Mouse (Mus musculus) lung, embryonic 16.5 days (tissue): ENCODE results near the gene Sugct. TPM values are rescaled to one million over a fixed set of nuclear protein-coding genes. Genes with fewer than 3 reads are reported as not detected.

Experiments
- ATAC-seq: fragments of 200-750 bp; cut with Nextera tagmentation; 2 replicates; pipeline ENCODE4 v1.8.0; 2017; ENCODE audit warnings: low read depth, mild to moderate bottlenecking, moderate library complexity
- H3K27ac ChIP-seq: fragments of 300-500 bp; sonication (generic); 2 replicates; pipeline ENCODE4 v1.5.1; 2014; ENCODE audit warnings: mild to moderate bottlenecking, control low read depth, low read length
- H3K27me3 ChIP-seq: fragments of 300-500 bp; sonication (generic); 2 replicates; pipeline ENCODE4 v1.6.1; 2014; ENCODE audit warnings: low read depth, low read length, mixed read lengths; ENCODE audit not compliant: control insufficient read depth, insufficient read depth
- H3K36me3 ChIP-seq: fragments of 300-500 bp; sonication (generic); 2 replicates; pipeline ENCODE4 v1.6.1; 2014; ENCODE audit warnings: low read length; ENCODE audit not compliant: control insufficient read depth, insufficient read depth
- H3K4me1 ChIP-seq: fragments of 300-500 bp; sonication (generic); replicated peaks from 2 replicates; pipeline ENCODE4 v1.6.1; 2014; ENCODE audit warnings: low read length, mixed read lengths; ENCODE audit not compliant: control insufficient read depth, insufficient read depth
- H3K4me2 ChIP-seq: fragments of 300-500 bp; sonication (generic); 2 replicates; pipeline ENCODE4 v1.6.1; 2014; ENCODE audit warnings: low read depth, low read length, control low read depth
- H3K4me3 ChIP-seq: fragments of 300-500 bp; sonication (generic); 2 replicates; pipeline ENCODE4 v1.5.1; 2014; ENCODE audit warnings: mild to moderate bottlenecking, low read length, control low read depth
- H3K9ac ChIP-seq: fragments of 300-500 bp; sonication (generic); 2 replicates; pipeline ENCODE4 v1.6.1; 2014; ENCODE audit warnings: low read length, control low read depth
- H3K9me3 ChIP-seq: fragments of 300-500 bp; sonication (generic); 2 replicates; pipeline ENCODE4 v1.6.1; 2016; ENCODE audit warnings: low read length; ENCODE audit not compliant: control insufficient read depth
- WGBS: fragments of 180-500 bp; shearing (Covaris S2); extraction: QIAGEN DNeasy Blood & Tissue Kit; methylation state at CpG from one replicate; pipeline ENCODE4 v1.1.7; 2014; 5-methylcytosine and 5-hydroxymethylcytosine counted together
- polyA plus RNA-seq: library from polyadenylated mRNA; unstranded; fragments of >200 nt; fragmentation: Nextera tagmentation; extraction: Ambion mirVana; gene quantifications from 2 replicates; pipeline ENCODE4 v1.2.1, GENCODE M21; 2015

Gene Sugct
- polyA plus RNA-seq, 1 experiment from 2014 or later: 6.3 TPM

DNA sequence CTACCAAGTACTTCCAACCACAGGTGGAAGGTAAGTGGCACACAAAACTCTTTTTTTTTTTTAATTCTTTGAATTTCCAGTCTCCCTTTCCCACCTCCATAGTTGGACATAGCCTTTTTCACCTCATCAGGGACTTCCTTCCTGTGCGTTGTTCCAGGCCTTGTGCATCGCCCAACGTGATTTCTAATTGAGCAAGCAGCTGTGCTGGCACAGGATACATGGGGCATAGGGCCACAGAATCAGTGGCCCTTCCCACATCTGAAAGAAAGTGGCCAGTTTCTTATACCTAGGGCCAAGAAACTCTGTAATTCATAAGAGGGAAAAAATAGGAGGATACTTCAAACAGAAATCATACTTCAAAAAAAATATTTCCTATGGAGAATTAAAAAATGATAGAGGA is 449.4 kb downstream of the Sugct start:
- Histone ChIP-seq H3K4me1 (no peaks in the 10 kb centered on the region), H3K27me3 (no peaks in the 10 kb centered on the region), H3K36me3 (no peaks in the 10 kb centered on the region), H3K9ac (no peak overlapping the region), H3K4me2 (no peak overlapping the region), H3K9me3 (no peaks in the 10 kb centered on the region), H3K27ac (no peak overlapping the region), H3K4me3 (no peak overlapping the region)
- ATAC-seq: no peak
- 70% methylated on average over 3 of the region's 3 CpGs for WGBS

DNA sequence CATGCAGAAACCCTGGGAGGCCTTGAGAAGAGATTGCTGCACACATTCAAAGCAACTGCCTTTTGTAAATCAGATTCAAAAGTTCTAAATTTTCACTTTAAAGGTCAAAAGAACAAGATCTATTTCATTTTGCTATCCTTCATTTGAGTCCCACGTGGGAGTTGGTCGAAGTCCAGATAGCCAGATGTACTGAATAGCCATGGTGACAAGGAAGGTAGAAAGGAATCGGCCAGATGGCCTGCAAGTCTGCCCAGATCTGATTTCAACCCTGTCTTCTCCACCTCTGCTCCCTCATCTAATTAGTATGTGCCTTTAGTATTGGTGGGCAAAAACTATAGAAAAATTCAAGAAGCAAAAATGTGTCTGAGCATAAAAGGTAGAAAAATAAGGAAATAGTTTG is 478.8 kb downstream of the Sugct start:
- no peak overlapping the region for H3K4me2 ChIP-seq
- no peak overlapping the region for H3K4me3 ChIP-seq
- no peaks in the 10 kb centered on the region for H3K9me3 ChIP-seq
- no peaks in the 10 kb centered on the region for H3K27me3 ChIP-seq
- no peaks in the 10 kb centered on the region for H3K4me1 ChIP-seq
- no peaks in the 10 kb centered on the region for H3K36me3 ChIP-seq
- WGBS: 41% methylated on average over 3 of the region's 3 CpGs
- no peak for ATAC-seq
- no peak overlapping the region for H3K27ac ChIP-seq
- H3K9ac ChIP-seq: no peak overlapping the region

DNA sequence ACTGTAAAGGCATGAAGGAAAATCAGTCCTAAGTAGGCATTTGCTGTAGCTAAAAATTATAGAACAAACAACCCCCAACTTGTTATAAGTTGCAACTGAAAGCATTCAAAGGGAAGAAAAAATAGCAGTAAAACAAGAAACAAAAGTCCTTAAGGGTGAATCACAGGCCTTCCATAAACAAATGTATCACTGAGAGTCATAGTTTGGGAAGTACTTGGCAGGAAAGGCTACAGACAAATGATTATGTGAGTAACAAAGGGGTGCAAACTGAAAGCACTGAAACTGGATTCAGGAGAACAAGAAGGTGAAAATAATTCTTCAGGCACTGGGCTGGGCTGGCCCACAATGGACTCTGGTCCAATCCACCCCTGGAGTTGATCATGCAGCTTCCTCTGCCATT is 482.7 kb downstream of the Sugct start:
- H3K36me3 ChIP-seq: no peaks in the 10 kb centered on the region
- no peak overlapping the region for H3K4me3 ChIP-seq
- H3K27me3 ChIP-seq: no peaks in the 10 kb centered on the region
- no peaks in the 10 kb centered on the region for H3K4me1 ChIP-seq
- H3K27ac ChIP-seq: no peak overlapping the region
- ATAC-seq: no peak
- no peak overlapping the region for H3K4me2 ChIP-seq
- H3K9ac ChIP-seq: no peak overlapping the region
- H3K9me3 ChIP-seq: no peaks in the 10 kb centered on the region

DNA sequence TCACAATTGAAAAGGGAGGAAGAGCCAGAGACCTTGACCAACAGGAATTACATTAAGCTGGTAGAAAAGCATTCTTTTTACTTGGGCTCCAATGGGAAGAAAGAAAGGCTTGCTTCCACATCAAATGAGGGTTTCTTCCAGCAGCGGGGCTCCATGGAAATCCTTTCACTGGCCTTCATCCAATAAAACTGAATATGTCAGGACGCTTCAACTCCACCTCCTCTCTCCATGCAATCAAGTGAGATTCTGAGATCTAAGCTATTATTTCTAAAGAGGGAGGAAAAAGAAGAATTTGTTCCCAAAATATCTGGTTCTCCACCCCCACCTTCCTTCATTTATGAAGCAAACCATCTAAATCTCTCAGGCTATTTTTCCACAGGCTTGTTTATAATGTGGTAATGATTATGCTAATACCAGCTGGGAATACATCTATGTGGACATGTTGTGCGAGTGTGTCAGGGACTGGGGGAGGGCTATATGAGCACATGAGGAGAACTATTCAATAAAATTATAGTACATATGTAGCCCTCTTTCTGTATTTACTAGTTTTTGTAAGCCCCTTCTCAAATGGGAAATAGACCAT is 505.1 kb downstream of the Sugct start:
- ATAC-seq: peak; percentile 66
- Histone ChIP-seq H3K4me2 (no peak overlapping the region), H3K27me3 (no peaks in the 10 kb centered on the region), H3K9me3 (no peaks in the 10 kb centered on the region), H3K9ac (no peak overlapping the region), H3K4me1 (peaks cover 5% of the 10 kb centered on the region; the same call in 1 of the 2 replicates), H3K4me3 (no peak overlapping the region), H3K36me3 (no peaks in the 10 kb centered on the region), H3K27ac (no peak overlapping the region)
- 41% methylated on average over 3 of the region's 3 CpGs for WGBS

DNA sequence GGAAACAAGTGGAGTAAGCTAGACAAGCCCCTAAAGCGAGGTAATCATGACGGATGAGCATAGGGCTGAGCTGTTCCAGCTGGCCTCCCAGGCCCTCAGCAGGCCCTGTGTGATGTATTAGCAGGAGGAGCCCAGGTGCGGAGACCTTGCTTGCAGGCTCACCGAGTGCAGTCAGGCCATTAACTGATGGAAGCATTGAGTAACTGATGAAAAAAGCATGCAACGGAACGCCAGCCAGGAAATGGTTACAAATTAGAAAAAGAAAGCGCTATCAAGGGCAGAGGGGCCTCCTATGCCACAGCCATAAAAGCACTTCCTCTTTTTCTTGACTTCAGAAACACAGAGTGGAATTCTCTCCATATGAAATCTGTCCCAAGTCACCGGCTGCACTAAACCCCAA is 510.1 kb downstream of the Sugct start:
- H3K9me3 ChIP-seq: no peaks in the 10 kb centered on the region
- no peak overlapping the region for H3K9ac ChIP-seq
- no peak overlapping the region for H3K4me3 ChIP-seq
- WGBS: 24% methylated on average over 8 of the region's 8 CpGs
- H3K4me1 ChIP-seq: peaks cover 7% of the 10 kb centered on the region; the same call in 1 of the 2 replicates
- H3K27ac ChIP-seq: no peak overlapping the region
- no peaks in the 10 kb centered on the region for H3K27me3 ChIP-seq
- ATAC-seq: 0 out of 2 replicates have a peak, but pooled peaks have one; percentile 26
- peak overlapping the region; percentile 22; the same call in 1 of the 2 replicates for H3K4me2 ChIP-seq
- H3K36me3 ChIP-seq: no peaks in the 10 kb centered on the region

DNA sequence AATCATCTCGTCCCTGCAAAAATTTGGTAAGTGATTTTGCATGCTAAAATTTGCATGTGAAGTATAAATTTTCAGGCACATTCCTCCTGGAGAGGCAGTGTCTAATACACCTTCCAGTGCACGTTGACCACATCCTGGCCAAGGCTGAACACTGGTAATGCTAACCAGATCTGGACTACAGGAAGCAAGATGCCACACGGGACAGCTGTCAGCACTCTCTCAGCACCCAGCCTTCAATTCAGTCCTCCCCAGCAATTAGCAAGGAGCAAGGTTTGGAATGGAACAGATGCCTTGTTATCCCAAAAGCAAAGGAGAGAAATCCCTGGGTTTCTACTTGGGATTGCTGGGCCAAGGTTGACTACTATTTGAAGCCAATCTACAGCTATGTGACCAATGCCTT is 529.4 kb downstream of the Sugct start:
- Histone ChIP-seq H3K27ac (no peak overlapping the region), H3K27me3 (no peaks in the 10 kb centered on the region), H3K4me3 (no peak overlapping the region), H3K9ac (no peak overlapping the region), H3K4me2 (no peak overlapping the region), H3K36me3 (no peaks in the 10 kb centered on the region), H3K9me3 (no peaks in the 10 kb centered on the region), H3K4me1 (no peaks in the 10 kb centered on the region)
- 63% methylated on average over 3 of the region's 3 CpGs for WGBS
- ATAC-seq: no peak

DNA sequence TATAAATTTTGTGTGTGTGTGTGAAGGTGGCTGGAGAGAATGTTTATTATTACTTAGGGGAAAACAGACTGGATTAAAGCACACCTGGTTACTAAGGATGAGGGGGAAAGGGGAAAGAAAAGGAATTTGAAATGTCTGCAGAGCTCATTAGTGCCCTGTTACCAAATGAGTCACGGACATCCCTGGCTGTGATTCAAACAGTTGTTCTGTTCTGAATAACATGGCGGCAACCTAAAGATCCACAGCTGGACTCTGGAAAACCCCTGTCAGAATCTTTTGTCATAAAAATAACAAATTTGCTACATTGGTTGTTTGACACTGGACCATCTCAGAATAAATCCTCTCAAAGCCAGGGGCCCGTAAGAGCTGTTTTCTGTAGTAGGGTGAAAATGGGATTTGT is 530.6 kb downstream of the Sugct start:
- no peak overlapping the region for H3K9ac ChIP-seq
- H3K4me1 ChIP-seq: no peaks in the 10 kb centered on the region
- no peak overlapping the region for H3K4me3 ChIP-seq
- no peak overlapping the region for H3K27ac ChIP-seq
- no peaks in the 10 kb centered on the region for H3K36me3 ChIP-seq
- whole genome bisulfite sequencing: 64% methylated on average over 3 of the region's 3 CpGs
- H3K9me3 ChIP-seq: no peaks in the 10 kb centered on the region
- no peak for ATAC-seq
- no peak overlapping the region for H3K4me2 ChIP-seq
- no peaks in the 10 kb centered on the region for H3K27me3 ChIP-seq

DNA sequence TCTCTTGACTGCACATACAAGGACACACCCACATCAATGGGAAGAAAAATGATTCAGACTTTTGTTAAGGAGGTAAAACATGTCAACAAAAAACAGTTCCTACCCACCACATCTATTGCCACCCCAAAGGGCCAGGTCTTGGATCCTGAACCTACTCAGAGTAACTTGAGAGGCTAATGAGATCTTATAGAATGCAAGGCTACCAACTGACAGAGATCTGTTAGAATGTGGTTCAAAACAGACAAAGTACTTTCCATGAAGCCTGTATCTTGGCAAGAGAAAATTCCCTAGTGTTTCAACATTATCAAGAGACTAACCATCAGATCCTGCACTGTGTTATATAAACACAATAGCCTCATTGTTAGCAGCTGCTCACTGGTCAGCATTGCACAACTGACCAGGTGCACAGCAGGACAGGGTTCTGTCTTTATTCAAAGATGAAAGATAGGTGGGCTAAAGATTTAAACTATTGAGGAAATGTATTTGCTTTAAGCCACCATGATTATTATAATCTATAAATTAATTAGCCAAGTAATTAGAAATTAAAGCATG is 548.8 kb downstream of the Sugct start:
- no peak overlapping the region for H3K4me2 ChIP-seq
- no peak for ATAC-seq

DNA sequence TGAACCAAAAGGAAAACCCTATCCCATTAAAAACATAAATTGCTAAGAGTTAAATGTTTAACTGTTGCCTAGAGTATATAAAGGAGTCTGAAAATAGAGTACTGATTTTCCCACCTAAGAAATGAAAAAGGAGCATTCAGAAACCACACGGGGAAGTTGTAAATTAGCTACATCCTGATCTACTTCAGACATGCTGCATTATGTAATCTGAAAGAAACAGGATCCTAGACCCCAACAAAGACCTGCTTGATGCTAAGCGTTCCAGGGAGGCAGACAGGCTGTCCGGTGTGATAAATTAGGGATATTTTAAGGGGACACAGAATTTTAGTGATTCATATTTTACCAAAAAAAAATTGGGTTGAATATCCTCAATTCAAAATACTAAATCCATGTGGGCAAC is 579.3 kb downstream of the Sugct start:
- H3K27ac ChIP-seq: no peak overlapping the region
- H3K9ac ChIP-seq: no peak overlapping the region
- H3K9me3 ChIP-seq: no peaks in the 10 kb centered on the region
- H3K4me3 ChIP-seq: no peak overlapping the region
- 49% methylated on average over 3 of the region's 3 CpGs for WGBS
- no peaks in the 10 kb centered on the region for H3K4me1 ChIP-seq
- ATAC-seq: no peak
- no peak overlapping the region for H3K4me2 ChIP-seq
- H3K36me3 ChIP-seq: no peaks in the 10 kb centered on the region
- H3K27me3 ChIP-seq: no peaks in the 10 kb centered on the region

More for the DNA sequence above, 548.8 kb downstream of the Sugct start:
- Histone ChIP-seq H3K4me1 (no peaks in the 10 kb centered on the region), H3K27ac (0 out of 2 replicates have a peak overlapping the region, but pooled peaks have one; percentile 2), H3K9ac (no peak overlapping the region), H3K27me3 (no peaks in the 10 kb centered on the region), H3K9me3 (no peaks in the 10 kb centered on the region), H3K4me3 (no peak overlapping the region), H3K36me3 (no peaks in the 10 kb centered on the region)

DNA sequence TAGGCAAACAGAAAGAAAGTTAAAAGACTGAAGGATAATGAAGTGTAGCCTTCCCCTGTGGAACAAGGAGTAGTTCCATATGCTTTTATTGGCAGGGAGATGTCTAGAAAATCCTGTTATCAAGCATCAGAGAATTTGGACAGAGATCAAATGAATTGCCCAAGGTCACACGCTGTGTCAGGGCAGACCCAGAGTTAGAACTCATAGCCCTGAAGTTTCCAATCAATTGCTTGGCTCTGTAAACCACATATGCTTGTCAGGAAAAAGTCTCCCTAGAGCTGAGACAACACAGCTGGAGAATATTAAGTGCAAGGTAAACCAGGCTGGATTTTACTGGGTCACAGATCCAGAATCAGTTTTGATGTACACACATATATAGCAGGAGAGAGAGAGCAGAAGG is 593.0 kb downstream of the Sugct start:
- no peaks in the 10 kb centered on the region for H3K9me3 ChIP-seq
- H3K27ac ChIP-seq: no peak overlapping the region
- no peak overlapping the region for H3K9ac ChIP-seq
- no peaks in the 10 kb centered on the region for H3K36me3 ChIP-seq
- no peaks in the 10 kb centered on the region for H3K4me1 ChIP-seq
- 57% methylated on average over 1 of the region's 1 CpGs for WGBS
- ATAC-seq: peak; percentile 62
- no peak overlapping the region for H3K4me3 ChIP-seq
- no peaks in the 10 kb centered on the region for H3K27me3 ChIP-seq
- H3K4me2 ChIP-seq: no peak overlapping the region
